Mouse (Mus musculus): ENCODE measurements around the gene Kifc3. TPM values are rescaled to one million over a fixed set of nuclear protein-coding genes. Genes with fewer than 3 reads are reported as not detected.
"Not testable (repeated sequence)": the region's sequence is repeated elsewhere in the genome, so short reads cannot be mapped to it uniquely, and the experiment has no call there.

The Kifc3 gene
- total RNA-seq, 2 experiments from 2014 or later, result 63.7 to 65.7 TPM

DNA sequence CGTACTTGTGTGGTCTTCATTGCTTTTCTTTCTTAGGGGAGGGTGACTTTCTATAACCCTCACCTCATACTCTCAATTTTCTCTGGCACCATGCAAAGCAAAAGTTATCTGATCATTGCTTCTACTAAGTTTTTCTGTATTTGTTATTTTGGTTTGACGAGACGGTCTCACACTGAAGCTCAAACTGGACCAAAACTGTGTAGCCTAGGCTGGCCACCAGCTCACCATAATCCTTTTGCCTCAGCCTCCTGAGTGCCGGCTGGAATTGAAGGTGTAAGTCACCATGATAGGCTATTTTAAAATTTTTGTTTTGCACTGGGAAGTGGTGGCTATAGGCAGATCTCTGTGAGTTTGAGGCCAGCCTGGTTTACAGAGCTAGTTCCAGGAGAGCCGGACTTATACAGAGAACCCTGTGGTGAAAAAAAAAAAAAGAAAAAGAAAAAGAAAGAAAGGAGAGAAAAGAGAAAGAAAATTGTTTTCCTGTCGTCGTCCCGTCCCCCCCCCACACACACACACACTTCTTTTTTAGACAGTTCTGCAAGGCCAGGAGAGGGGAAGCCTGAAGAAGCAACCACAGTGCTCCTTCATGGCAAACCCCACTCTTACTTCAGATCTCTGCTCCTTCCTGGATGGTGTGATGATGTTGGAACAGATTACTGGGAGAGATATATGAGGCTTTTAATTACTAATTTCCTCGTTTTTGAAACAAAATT, 870 bp upstream of the Kifc3 start:
- no peak for DNase-seq
- intact Hi-C loops (cut with DNase I), result loop anchor here (10.0 kb wide), 3 partner anchors 69 to 259 kb away; no protein-coding TSS in a partner anchor

DNA sequence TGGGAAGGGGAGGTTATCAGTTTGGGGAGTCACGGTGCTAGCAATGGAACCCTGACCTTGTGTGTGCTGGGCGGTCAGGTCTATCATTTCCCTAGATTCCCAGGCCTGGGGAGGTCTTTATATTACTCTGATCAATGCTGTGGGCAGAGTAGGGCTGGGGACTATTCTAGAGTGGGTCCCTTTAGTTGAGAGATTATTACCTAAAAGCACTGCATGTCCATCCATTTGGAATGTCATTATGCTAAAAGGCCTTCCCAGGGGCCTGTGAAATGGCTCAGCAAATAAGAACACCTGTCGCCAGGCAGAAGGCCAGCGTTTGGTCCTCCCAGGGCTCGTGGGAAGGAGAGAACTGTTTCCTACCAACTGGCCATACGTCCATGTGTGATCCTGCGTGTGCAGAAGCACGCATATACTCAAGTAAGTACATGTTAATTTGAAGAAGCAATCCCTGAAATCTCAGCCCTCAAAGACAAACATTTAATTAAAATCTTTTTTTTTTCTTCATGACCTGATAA, 499 bp downstream of the Kifc3 start:
- intact Hi-C loops (cut with DNase I), result loop anchor here (10.0 kb wide), 3 partner anchors 67 to 257 kb away; no protein-coding TSS in a partner anchor
- DNase-seq, result peak; percentile 9

DNA sequence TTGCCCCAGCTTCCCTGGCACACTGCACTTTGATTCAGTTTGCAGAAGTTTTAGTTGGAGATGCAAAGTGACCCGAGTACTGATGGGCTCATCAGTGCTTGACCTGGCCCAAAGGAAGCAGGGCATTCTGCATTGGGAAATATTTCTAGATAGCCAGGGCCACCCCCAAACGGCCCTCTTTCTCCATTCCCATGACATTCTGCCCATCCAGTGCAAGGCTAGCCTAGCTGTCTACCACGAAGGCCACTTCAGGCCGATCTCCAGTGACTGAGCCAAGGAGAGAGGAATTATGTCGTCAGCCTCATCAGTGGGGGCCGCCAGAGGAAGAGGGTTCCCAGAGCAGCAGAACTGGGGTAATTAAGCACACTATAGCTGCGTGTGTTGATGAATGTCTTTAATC, 1.1 kb downstream of the Kifc3 start:
- intact Hi-C loops (cut with DNase I), result loop anchor here (10.0 kb wide), 3 partner anchors 67 to 257 kb away; no protein-coding TSS in a partner anchor
- DNase-seq, result no peak

DNA sequence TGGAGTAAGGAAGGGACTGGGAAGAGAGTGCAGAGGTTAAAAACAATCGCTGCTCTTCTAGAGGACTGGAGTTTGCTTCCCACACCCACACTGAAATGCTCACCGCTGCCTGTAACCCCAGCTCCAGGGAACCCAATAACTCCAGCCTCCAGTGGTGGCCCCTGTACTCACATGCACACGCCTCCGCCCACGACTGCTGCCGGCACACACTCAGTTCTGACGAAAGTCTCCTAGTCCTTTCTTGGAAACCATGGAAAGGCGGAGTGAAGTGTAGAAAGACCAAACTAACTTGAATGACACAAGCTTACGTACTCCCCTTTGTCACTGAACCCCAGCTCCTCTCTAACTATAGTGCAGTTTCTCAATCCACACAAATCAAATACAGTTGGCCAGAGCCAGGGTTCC, 2.6 kb downstream of the Kifc3 start:
- DNase-seq, result no peak
- intact Hi-C loops (cut with DNase I), result loop anchor here (10.0 kb wide), 3 partner anchors 65 to 255 kb away; no protein-coding TSS in a partner anchor

DNA sequence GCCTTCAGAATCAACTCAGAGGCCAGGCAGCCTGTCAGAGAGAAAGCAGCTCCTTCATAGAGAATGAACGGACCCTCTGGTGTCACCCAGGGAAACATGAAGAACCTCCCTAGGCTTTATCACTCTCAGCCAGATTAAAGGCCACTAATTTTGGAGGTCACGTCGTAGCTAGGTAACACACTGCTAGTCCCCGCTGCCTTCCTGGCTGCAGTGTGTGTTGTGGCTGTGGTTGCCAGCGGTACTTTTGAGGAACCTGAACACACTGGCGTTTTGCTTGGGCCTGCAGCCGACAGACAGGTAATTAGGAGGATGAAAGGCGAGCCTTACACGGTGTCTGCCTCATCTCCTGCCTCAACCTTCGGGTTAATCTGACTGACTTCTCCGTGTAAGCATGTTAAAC, 6.9 kb downstream of the Kifc3 start:
- DNase-seq, result no peak
- intact Hi-C loops (cut with DNase I), result no loop called here

DNA sequence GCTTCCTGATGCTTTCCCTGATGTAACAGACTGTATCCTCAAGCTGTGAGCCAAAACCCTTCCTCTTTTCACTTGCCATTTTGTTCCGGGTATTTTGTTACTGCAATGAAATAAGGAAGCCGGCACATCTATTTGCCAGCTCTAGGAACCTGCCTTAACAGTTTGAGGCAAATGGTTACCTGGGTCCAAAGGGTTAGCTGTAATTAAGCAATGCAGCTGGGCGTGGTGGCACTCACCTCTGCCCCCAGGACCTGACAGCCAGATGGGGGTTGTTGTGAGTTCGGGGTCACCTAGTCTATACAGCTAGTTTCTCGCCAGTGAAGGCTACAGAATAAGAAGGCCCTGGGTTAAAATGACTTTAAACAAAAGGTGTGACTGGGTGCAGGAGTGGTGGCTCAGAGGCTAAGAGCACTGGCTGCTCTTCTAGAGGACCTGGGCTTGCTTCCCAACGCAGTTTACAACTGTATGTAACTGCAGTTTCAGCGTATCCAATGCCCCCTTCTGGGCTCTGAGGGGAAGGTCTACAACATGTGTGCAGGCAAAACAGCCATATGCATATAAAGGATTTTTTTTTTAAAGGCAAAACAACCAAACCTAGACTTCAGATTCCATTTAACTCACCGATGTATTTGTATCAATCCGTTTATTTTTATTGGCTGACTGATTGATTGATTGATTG, 11.0 kb downstream of the Kifc3 start:
- intact Hi-C loops (cut with DNase I), result no loop called here
- DNase-seq, result no peak

DNA sequence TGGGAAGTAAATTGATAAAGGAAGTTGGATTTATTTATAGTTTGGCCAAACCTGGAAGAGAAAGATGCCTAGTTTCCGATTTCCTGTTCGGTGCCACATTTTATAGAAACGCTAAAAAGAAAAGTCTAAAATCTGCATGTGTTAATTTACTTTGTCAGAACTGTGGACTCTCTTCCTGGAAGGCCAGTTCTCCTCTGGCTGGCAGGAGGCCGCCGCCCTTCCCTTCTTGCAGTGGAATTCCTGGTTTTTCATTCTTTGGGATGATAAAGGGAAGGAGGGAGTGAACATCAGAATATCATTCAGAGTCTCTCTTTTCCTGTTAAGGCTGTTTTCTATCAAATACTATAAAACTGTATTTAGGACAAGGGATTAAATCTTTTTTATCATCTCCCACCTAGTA, 15.0 kb downstream of the Kifc3 start:
- intact Hi-C loops (cut with DNase I), result no loop called here
- no peak for DNase-seq

DNA sequence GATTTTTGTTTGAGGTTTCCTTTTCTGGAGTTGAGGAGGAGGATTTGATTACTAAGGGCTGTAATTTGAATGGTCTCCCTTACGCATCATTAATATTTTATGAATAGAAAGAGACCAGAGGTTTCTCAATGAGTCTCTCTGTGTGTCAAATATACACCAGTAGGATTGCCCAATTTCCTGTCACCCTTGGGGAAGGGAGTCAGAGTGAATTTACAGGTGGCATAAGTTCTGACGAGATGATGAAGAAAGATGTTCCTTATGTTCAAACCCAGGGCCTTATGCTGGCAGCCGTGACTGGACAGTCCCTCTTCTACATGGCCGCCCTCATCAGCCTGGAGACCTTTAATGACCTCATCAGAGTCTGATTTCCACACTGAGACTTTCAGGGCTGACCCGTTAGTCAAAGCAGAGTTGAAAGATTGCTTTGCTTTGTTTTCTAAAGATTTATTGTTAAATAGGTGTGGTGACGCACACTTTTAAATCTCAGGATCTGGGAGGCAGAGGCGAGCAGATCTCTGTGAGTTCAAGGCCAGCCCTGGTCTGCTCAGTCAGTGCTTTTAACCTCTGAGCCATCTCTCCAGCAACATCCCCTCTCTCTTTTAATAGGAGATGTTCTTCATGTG, 16.6 kb downstream of the Kifc3 start:
- intact Hi-C loops (cut with DNase I), result no loop called here
- DNase-seq, result no peak

DNA sequence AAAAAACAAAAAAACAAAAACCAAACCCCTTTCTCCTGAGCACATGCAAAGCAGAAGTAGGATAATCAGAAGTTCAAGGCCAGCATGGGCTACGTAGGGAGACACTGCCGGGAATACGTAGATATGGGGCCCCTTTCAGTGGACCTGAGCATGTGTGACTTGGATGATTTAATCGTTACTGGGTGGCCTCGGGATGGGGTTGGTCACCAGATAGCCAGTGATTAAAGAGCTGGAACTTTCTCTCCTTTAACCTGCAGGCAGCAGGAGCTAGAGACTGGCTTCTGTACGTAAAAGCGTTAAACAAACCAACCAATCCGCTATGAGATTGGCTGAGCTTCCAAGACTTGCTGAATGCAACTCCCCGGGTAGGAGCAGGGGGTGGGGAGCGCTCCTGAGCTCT, 17.5 kb downstream of the Kifc3 start:
- DNase-seq, result no peak
- intact Hi-C loops (cut with DNase I), result no loop called here

DNA sequence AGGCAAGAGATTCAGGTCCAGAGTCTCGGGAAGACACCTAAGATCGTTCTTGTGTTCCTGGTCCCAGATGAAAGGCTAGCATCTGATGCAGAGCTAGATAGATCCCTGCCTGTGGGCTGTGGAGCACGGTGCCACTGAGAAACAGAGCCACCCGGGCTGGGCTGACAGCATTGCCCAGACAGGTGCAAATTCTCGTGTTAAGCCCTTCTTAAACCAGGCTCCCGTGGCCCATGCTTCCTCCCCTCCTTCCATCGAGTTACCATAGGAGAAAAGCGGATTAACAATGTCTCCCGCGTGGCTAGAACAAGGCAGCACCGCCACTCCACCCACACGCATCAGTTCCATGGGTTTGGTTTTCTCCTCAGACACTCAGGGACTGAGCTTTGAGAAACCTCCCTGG, 18.4 kb downstream of the Kifc3 start:
- intact Hi-C loops (cut with DNase I), result no loop called here
- DNase-seq, result no peak

DNA sequence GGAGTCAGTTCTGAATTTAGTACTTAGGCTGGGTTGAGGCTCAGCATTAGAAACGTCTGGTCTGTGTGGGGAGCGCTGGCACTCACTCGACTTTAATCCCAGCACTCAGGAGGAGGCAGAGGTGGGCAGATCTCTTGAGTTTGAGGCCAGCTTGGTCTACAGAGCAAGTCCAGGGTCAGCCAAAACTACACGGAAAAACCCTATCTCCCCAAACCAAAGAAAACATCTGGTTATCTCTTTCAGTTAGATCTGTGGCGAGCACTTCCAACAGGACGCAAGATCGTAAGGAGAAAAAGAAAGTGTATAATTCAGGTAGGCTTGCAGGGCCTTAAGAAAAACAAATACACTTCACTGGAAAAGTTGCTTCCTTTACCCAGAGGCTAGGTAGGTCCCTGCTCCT, 20.8 kb downstream of the Kifc3 start:
- DNase-seq, result no peak
- intact Hi-C loops (cut with DNase I), result no loop called here

DNA sequence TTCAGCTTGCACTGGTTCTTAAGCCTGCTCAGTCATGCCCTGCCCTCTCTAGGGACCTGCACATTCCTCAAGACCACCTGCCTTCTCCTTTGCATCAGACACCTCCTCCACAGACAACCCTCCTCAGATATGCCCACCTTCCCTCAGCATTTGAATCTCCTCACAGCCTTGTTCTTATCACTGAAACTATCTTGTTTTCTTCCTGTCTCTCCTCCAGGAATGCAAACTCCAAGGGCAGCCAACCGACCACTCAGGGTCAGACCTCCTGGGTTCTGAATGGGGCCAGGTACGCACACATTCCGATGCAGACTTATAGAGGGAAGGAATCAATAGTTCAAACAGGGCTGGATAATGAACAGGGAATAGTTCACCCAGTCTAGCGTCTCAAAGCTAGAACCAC, 24.4 kb downstream of the Kifc3 start:
- no peak for DNase-seq

DNA sequence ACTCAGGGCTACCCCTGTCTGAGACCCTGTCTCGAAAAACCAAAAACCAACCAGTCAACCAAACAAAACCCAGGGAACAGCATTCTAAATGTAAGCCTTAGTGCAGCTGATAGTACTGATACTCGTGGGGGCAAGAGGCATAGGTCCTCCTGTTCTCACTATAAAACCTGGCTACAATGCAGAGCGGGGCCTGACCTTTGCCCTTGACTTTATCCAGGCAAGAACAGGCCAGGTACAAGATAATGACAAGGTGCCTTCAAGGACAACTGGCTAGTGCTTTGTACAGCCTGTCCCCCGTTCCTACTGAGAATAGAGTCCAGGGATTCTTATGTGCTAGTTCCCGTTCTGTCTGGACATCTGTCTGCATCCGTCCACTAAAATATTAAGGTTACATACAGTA, 25.6 kb downstream of the Kifc3 start:
- DNase-seq, result no peak
- intact Hi-C loops (cut with DNase I), result no loop called here

More for the DNA sequence above, 24.4 kb downstream of the Kifc3 start:
- intact Hi-C loops (cut with DNase I), result no loop called here

DNA sequence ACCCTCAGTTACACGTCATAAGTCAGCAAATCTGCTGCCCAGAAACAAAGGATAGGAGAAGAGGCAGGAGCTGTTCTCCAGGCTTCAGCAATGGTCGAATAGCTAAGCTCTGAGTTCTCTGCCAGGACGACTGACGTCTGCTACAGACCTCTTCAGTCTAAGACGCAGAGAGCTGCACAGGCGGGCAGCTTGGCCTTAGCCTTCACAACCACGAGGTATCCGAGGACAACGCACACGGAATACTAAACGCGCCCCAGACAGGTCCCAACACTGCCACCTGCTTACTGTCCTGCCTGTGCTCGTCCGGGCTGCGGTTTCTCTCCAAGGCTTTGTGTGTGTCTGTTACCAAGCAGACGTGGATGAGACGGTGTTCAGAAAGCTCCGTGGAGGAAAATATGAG, 26.8 kb downstream of the Kifc3 start:
- intact Hi-C loops (cut with DNase I), result no loop called here

DNA sequence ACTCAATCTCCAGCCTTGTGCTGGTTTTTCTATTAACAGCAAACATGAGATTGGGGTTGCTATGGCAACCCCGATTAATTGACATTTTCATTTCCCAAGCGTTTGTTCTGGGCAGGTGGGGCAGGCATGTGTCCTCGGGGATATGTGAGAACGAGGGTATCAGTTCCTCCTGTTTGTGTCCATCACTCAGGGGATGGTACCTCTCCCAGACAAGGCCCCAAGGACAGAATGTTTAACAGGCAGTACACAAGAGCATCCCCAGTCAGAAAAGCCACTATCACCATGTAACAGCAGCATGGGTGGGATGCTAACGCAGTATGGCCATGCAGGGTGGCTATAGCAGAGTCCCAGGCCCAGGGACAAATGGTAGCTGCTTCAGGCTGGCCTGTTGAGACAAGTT, 27.3 kb downstream of the Kifc3 start:
- DNase-seq, result no peak
- intact Hi-C loops (cut with DNase I), result no loop called here

More for the DNA sequence above, 26.8 kb downstream of the Kifc3 start:
- DNase-seq, result peak; percentile 50

DNA sequence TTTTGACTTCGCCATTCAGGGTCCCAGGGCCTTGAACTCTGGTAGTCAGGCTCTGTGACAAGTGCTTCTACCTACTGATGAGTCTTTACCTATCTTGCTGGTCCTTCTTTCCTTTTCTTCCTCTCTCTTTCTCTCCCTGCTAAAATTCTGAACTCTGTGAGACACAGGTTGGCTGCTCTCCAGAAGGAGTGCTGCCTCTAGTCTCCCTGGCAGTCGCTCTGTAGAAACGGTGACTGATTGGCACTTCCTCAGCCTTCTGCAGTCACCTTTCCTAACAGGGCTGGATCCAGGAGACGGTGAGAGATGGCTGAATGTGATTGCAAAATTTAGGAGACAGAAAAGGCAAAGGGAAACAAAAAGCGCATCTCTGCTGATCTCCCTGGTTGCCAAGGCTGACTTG, 30.2 kb downstream of the Kifc3 start:
- intact Hi-C loops (cut with DNase I), result no loop called here
- no peak for DNase-seq

DNA sequence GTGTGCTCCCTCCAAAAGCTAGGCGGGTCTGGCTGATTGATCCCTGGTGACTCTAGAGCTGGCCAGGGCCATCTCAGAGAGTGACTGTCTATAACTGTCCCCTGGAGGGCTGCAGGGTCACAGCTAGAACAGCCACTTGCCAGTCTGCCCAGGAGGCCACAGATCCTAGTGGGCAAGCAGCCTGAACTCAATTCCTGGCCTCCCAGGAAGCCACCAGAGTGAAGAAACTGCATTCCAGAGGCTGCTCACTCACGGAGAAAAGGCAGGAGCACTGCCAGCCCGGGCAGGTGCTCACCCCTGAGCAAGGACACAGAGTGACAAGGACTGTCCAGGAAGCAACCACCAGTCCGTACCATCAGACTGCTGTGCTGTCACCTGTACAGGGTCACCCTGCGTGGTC, 34.9 kb downstream of the Kifc3 start:
- DNase-seq, result no peak
- intact Hi-C loops (cut with DNase I), result no loop called here

DNA sequence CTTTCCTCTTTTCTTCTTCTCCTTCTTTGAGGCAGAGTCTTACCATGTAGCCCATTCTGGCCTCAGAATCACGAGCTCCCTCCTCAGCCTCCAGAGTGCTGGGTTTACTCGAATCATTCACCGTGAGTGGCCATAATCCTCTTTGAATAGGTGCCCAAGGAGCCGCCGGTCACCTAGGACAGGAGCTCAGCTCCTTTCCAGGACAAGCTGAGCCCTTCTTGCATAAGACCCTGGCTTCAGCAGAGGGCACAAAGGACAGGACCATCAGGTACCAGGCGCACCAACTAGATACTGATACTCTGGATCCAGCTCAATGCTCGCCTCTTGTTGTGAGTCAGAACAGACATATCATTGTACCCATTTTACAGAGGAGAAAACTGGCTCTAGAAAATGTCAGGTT, 36.2 kb downstream of the Kifc3 start:
- intact Hi-C loops (cut with DNase I), result no loop called here
- DNase-seq, result no peak

DNA sequence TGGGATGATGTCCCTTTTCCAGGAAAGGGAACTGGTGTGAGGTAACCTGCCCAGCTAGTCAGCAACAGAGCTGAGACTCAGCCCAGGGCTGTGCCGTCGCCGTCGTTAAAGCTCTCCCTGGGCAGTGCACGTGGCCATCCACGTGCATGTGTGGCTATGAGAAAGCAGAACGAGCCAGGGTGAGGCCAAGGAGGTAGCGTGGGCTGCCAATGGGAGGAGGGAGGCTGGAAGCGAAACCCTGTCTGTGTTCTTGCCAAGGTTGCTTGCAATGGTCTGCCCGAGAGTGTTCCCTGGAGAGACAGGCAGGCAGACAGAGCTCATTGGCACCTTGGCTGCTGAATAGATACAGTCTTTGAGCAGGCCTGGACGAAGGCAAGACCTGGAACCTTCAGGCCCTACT, 36.7 kb downstream of the Kifc3 start:
- intact Hi-C loops (cut with DNase I), result no loop called here
- peak; percentile 50 for DNase-seq

DNA sequence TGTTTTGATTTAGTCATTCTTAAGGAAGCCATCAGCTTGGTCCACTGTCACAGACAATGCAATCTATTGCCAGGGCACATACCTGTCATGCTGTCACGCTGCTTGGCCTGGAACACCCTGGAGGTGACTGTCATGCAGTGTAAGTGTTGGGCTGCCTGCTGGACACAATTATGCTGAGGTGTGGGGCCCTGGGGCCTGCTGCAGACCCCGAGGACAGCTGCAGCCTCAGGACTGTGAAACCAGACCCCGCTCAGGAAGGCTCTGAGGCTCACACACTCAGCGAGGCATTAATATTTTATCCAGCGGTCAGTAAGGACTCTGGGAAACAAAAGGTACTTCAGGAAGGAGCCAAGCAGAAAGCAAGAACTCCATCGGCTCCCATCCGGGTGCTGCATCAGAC, 38.1 kb downstream of the Kifc3 start:
- DNase-seq, result no peak
- intact Hi-C loops (cut with DNase I), result no loop called here

DNA sequence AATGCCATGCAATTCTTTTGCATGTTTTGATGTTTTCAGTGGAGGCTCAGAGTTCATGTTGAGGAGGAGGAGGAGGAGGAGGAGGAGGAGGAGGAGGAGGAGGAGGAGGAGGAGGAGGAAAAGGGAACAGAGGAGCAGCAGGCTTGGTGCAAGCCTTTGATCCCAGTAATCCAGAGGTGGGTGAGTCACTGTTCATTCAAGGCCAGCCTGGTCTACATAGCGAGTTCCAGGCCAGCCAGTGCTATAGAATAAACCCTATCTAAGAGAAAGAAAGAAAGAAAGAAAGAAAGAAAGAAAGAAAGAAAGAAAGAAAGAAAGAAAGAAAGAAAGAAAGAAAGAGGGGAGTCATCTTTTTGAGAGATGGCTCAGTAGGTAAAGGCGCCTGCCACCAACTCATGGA, 38.6 kb downstream of the Kifc3 start:
- DNase-seq; intact Hi-C loops (cut with DNase I): not testable (repeated sequence)

DNA sequence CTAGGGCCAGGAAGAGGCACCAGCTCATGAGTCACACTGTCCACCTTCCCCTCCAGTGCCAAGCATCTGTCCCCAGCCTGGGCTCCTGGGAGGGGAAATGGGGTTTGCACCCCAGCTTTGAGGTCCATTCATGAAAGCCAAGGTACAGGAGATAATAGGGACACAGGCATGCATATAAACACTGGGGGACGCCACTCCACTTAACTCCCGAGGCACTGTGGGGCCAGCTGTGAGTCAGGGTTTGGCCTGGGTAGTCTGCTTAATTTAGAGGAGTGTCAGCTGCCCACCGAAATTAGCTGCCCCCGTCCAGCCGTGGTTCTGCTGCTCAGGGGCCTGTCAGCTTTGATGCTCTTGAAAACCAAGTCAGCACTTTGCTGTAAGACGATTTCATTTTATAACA, 39.8 kb downstream of the Kifc3 start:
- no peak for DNase-seq
- intact Hi-C loops (cut with DNase I), result no loop called here

All from left cerebral cortex, postnatal 4 days (tissue).